Mouse (Mus musculus) CH12.LX (cell line): Measurements from ENCODE around the gene Ddx42. TPM values are rescaled to one million over a fixed set of nuclear protein-coding genes. Genes with fewer than 3 reads are reported as not detected.
A peak's percentile ranks its signal among the peaks of the same experiment; 100 is the strongest.

Source experiments
- DNase-seq: peaks from one replicate; pipeline ENCODE4 v3.0.0-alpha.2; 2013; ENCODE audit errors: extremely low read depth
- H3K27ac ChIP-seq: 2 replicates; pipeline ENCODE4 v1.5.1; 2012; ENCODE audit warnings: low read depth, mild to moderate bottlenecking, control low read depth, moderate library complexity; ENCODE audit not compliant: insufficient read depth
- H3K27me3 ChIP-seq: replicated peaks from 2 replicates; pipeline ENCODE3; 2012; ENCODE audit warnings: inconsistent platforms
- H3K36me3 ChIP-seq, 2 experiments: replicated peaks in 1 of 2; 2 replicates each; pipeline versions ENCODE3 to v1.6.1; 2012; ENCODE audit warnings: inconsistent platforms in 1 of 2, low read length in 1 of 2, mild to moderate bottlenecking in 1 of 2, mixed read lengths in 1 of 2, moderate library complexity in 1 of 2; ENCODE audit not compliant: control insufficient read depth in 1 of 2, insufficient read depth in 1 of 2
- H3K4me1 ChIP-seq, 2 experiments: 2 replicates each; pipeline ENCODE4 v1.6.1; 2012; ENCODE audit warnings: inconsistent platforms in 1 of 2, moderate library complexity in 1 of 2; ENCODE audit not compliant: insufficient read depth in 2 of 2, control insufficient read depth in 1 of 2
- H3K4me2 ChIP-seq: 2 replicates; pipeline ENCODE4 v1.6.1; 2012; ENCODE audit warnings: low read depth, mild to moderate bottlenecking, control low read depth; ENCODE audit not compliant: poor library complexity, insufficient read depth, severe bottlenecking
- H3K4me3 ChIP-seq, 3 experiments: fragments of 150-350 bp in 1 of 3; sonication (generic) in 1 of 3; replicated peaks in 1 of 3; 2 replicates each; pipeline versions ENCODE3 to v1.5.1; 2011 to 2012; ENCODE audit warnings: low read depth in 2 of 3, low read length in 2 of 3, mild to moderate bottlenecking in 2 of 3, moderate library complexity in 2 of 3, control low read depth in 1 of 3, improper control_type of control experiment in 1 of 3, inconsistent platforms in 1 of 3, mixed read lengths in 1 of 3; ENCODE audit not compliant: poor library complexity in 1 of 3
- H3K79me2 ChIP-seq: replicated peaks from 2 replicates; pipeline ENCODE4 v1.6.1; 2012; ENCODE audit warnings: mild to moderate bottlenecking, moderate library complexity; ENCODE audit not compliant: control insufficient read depth, poor library complexity, insufficient read depth, severe bottlenecking; ENCODE audit errors: extremely low read depth
- H3K9ac ChIP-seq: 2 replicates; pipeline ENCODE4 v1.6.1; 2012; ENCODE audit warnings: low read depth, mild to moderate bottlenecking, control low read depth, moderate library complexity; ENCODE audit not compliant: insufficient read depth
- H3K9me3 ChIP-seq: replicated peaks from 2 replicates; pipeline ENCODE3; 2012; ENCODE audit warnings: low read length, inconsistent platforms, mixed read lengths
- BHLHE40 ChIP-seq: IDR thresholded peaks from 2 replicates; pipeline ENCODE4 v1.6.1; 2011; ENCODE audit warnings: mild to moderate bottlenecking, low read depth, low read length, improper control_type of control experiment
- CHD2 ChIP-seq: IDR thresholded peaks from 2 replicates; pipeline ENCODE4 v1.6.1; 2011; ENCODE audit warnings: low read length, improper control_type of control experiment
- CTCF ChIP-seq, 2 experiments: IDR thresholded peaks in 1 of 2; conservative IDR thresholded peaks in 1 of 2; 2 replicates each; pipeline ENCODE4 v1.5.1; 2011 to 2012; ENCODE audit warnings: low read depth in 2 of 2, low read length in 2 of 2, improper control_type of control experiment in 1 of 2, inconsistent platforms in 1 of 2, mild to moderate bottlenecking in 1 of 2, moderate library complexity in 1 of 2
- E2F4 ChIP-seq: IDR thresholded peaks from 2 replicates; pipeline ENCODE4 v1.6.1; 2011; ENCODE audit warnings: low read depth, low read length, improper control_type of control experiment; ENCODE audit not compliant: insufficient replicate concordance
- ELF1 ChIP-seq: IDR thresholded peaks from 2 replicates; pipeline ENCODE4 v1.6.1; 2014; ENCODE audit warnings: low read depth, mild to moderate bottlenecking, inconsistent platforms, low read length, improper control_type of control experiment
- EP300 ChIP-seq: IDR thresholded peaks from 2 replicates; pipeline ENCODE4 v1.6.1; 2011; ENCODE audit warnings: low read length, improper control_type of control experiment
- HCFC1 ChIP-seq: IDR thresholded peaks from 2 replicates; pipeline ENCODE4 v1.6.1; 2012; ENCODE audit warnings: low read depth, mild to moderate bottlenecking, inconsistent platforms, low read length, improper control_type of control experiment
- IRF4 ChIP-seq: IDR thresholded peaks from 2 replicates; pipeline ENCODE4 v1.6.1; 2014; ENCODE audit warnings: low read depth, mild to moderate bottlenecking, inconsistent platforms, low read length, improper control_type of control experiment
- JUN ChIP-seq: IDR thresholded peaks from 2 replicates; pipeline ENCODE4 v1.6.1; 2011; ENCODE audit warnings: low read depth, mild to moderate bottlenecking, low read length, improper control_type of control experiment, moderate library complexity; ENCODE audit not compliant: insufficient read depth
- KAT2A ChIP-seq: IDR thresholded peaks from 2 replicates; pipeline ENCODE4 v1.6.1; 2012; ENCODE audit warnings: low read length, improper control_type of control experiment, inconsistent platforms; ENCODE audit not compliant: insufficient replicate concordance
- MAFK ChIP-seq: IDR thresholded peaks from 2 replicates; pipeline ENCODE4 v1.6.1; 2011; ENCODE audit warnings: low read length, improper control_type of control experiment; ENCODE audit not compliant: insufficient replicate concordance
- MAX ChIP-seq: IDR thresholded peaks from 2 replicates; pipeline ENCODE4 v1.6.1; 2011; ENCODE audit warnings: low read length, improper control_type of control experiment
- MAZ ChIP-seq: IDR thresholded peaks from 2 replicates; pipeline ENCODE4 v1.6.1; 2012; ENCODE audit warnings: low read depth, mild to moderate bottlenecking, inconsistent platforms, low read length, improper control_type of control experiment, moderate library complexity
- MXI1 ChIP-seq: IDR thresholded peaks from 2 replicates; pipeline ENCODE4 v1.6.1; 2011; ENCODE audit warnings: mild to moderate bottlenecking, low read depth, low read length, improper control_type of control experiment
- MYC ChIP-seq: IDR thresholded peaks from 2 replicates; pipeline ENCODE4 v1.6.1; 2011; ENCODE audit warnings: low read depth, mild to moderate bottlenecking, improper control_type of control experiment, low read length
- NELFE ChIP-seq: IDR thresholded peaks from 2 replicates; pipeline ENCODE4 v1.6.1; 2011; ENCODE audit warnings: low read depth, low read length, improper control_type of control experiment
- PAX5 ChIP-seq: IDR thresholded peaks from 2 replicates; pipeline ENCODE4 v1.6.1; 2012; ENCODE audit warnings: low read length, inconsistent platforms, mixed read lengths
- POLR2A ChIP-seq: IDR thresholded peaks from 2 replicates; pipeline ENCODE4 v1.6.1; 2011; ENCODE audit warnings: low read depth, mild to moderate bottlenecking, improper control_type of control experiment, low read length
- RAD21 ChIP-seq: IDR thresholded peaks from 2 replicates; pipeline ENCODE4 v1.6.1; 2011; ENCODE audit warnings: low read depth, mild to moderate bottlenecking, low read length, improper control_type of control experiment, moderate library complexity
- RCOR1 ChIP-seq: conservative IDR thresholded peaks from 2 replicates; pipeline ENCODE4 v1.6.1; 2012; ENCODE audit warnings: low read depth, mild to moderate bottlenecking, inconsistent platforms, low read length, improper control_type of control experiment
- SIN3A ChIP-seq: IDR thresholded peaks from 2 replicates; pipeline ENCODE4 v1.6.1; 2012; ENCODE audit warnings: low read length, improper control_type of control experiment, inconsistent platforms
- SMC3 ChIP-seq: IDR thresholded peaks from 2 replicates; pipeline ENCODE4 v1.6.1; 2011; ENCODE audit warnings: low read depth, low read length, improper control_type of control experiment
- TBP ChIP-seq: conservative IDR thresholded peaks from 2 replicates; pipeline ENCODE4 v1.6.1; 2011; ENCODE audit warnings: low read depth, low read length, improper control_type of control experiment
- TCF12 ChIP-seq: IDR thresholded peaks from 2 replicates; pipeline ENCODE4 v1.6.1; 2014; ENCODE audit warnings: low read depth, mild to moderate bottlenecking, inconsistent platforms, low read length, improper control_type of control experiment
- UBTF ChIP-seq: IDR thresholded peaks from 2 replicates; pipeline ENCODE4 v1.6.1; 2012; ENCODE audit warnings: low read depth, mild to moderate bottlenecking, inconsistent platforms, low read length, improper control_type of control experiment, moderate library complexity
- USF2 ChIP-seq: conservative IDR thresholded peaks from 2 replicates; pipeline ENCODE4 v1.6.1; 2011; ENCODE audit warnings: low read depth, low read length, improper control_type of control experiment
- ZC3H11A ChIP-seq: IDR thresholded peaks from 2 replicates; pipeline ENCODE4 v1.6.1; 2012; ENCODE audit warnings: low read depth, mild to moderate bottlenecking, inconsistent platforms, low read length, improper control_type of control experiment
- ZKSCAN1 ChIP-seq: IDR thresholded peaks from 2 replicates; pipeline ENCODE4 v1.6.1; 2012; ENCODE audit warnings: low read depth, inconsistent platforms, low read length, improper control_type of control experiment, borderline replicate concordance
- ZMIZ1 ChIP-seq: IDR thresholded peaks from 2 replicates; pipeline ENCODE4 v1.6.1; 2012; ENCODE audit warnings: low read depth, mild to moderate bottlenecking, inconsistent platforms, low read length, improper control_type of control experiment
- ZNF384 ChIP-seq: IDR thresholded peaks from 2 replicates; pipeline ENCODE4 v1.6.1; 2012; ENCODE audit warnings: low read depth, low read length, improper control_type of control experiment, inconsistent platforms
- dilution Hi-C: fragments of 300-500 bp; cut with MboI; formaldehyde crosslinking; loops from 2 replicates; pipeline ENCODE4 v1.14.3; 2020; ENCODE audit warnings: low sequenced_read_pairs; ENCODE audit not compliant: extremely low pct_unique_long_range_greater_than_20kb, extremely low pct_ligation_motif_present
- in situ Hi-C: fragments of 300-500 bp; cut with MboI; formaldehyde crosslinking; loops from 3 replicates; pipeline ENCODE4 v1.14.3; 2019; ENCODE audit warnings: low sequenced_read_pairs, low pct_ligation_motif_present, low pct_unique_long_range_greater_than_20kb, mixed read lengths
- polyA plus RNA-seq: library from polyadenylated mRNA; unstranded; fragments of >175 nt; gene quantifications from 2 replicates; pipeline ENCODE4 v1.2.1, GENCODE M21; 2012; ENCODE audit warnings: low read depth; ENCODE audit not compliant: insufficient read length
- total RNA-seq, 2 experiments: library from RNA; depleted of rRNA; stranded (reverse); fragments of 300-350 nt in 1 of 2; fragments of >200 nt in 1 of 2; gene quantifications; 2 replicates each; pipeline ENCODE4 v1.2.3; 2012 to 2014

Ddx42 gene
- total and polyA plus RNA-seq, 3 experiments: 63.8 to 94.6 (median 65.5) TPM

DNA sequence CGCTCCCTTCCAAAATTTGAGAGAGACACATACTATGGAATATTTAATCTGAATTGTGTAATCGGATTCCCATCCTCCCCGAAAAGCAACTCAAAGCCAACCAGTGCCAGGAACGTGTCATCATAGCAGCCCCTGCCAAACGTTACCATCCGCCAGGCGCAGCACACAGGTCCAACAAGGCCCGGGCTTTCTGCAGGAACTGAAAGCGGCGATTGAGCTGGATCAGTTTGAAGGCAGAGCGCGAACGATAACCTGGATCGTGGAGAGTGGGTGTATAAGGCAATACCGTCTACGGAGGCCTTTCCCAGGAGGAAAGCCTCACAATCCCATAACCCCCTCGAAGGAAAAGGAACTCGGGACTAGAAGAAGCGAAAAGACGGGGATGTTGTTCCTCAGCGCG lies 38.4 kb downstream of the Ddx42 start:
- peak overlapping the region; percentile 94 for H3K9ac ChIP-seq
- TF ChIP-seq ZC3H11A: no peak
- TF ChIP-seq TCF12: no peak
- TF ChIP-seq CHD2: no peak
- TF ChIP-seq, all 38 proteins: peak for 0
- Histone ChIP-seq H3K27ac (0 out of 2 replicates have a peak overlapping the region, but pooled peaks have one; percentile 9), H3K4me1 (peaks cover 3 to 54% of the 10 kb centered on the region in 2 experiments; a peak in 3 of 4 replicates), H3K27me3 (no peaks in the 10 kb centered on the region), H3K79me2 (peaks cover 54% of the 10 kb centered on the region), H3K36me3 (peaks cover 59 to 73% of the 10 kb centered on the region in 2 experiments), H3K9me3 (no peaks in the 10 kb centered on the region), H3K4me3 (peak overlapping the region; percentile 73 to 92 (median 78)), H3K4me2 (peak overlapping the region; percentile 81)
- peak; percentile 51 for DNase-seq
- in situ Hi-C loops: loop anchor here (5.0 kb wide), 1 partner anchor 33 kb away; no protein-coding TSS in a partner anchor
- dilution Hi-C loops: no loop called here

DNA sequence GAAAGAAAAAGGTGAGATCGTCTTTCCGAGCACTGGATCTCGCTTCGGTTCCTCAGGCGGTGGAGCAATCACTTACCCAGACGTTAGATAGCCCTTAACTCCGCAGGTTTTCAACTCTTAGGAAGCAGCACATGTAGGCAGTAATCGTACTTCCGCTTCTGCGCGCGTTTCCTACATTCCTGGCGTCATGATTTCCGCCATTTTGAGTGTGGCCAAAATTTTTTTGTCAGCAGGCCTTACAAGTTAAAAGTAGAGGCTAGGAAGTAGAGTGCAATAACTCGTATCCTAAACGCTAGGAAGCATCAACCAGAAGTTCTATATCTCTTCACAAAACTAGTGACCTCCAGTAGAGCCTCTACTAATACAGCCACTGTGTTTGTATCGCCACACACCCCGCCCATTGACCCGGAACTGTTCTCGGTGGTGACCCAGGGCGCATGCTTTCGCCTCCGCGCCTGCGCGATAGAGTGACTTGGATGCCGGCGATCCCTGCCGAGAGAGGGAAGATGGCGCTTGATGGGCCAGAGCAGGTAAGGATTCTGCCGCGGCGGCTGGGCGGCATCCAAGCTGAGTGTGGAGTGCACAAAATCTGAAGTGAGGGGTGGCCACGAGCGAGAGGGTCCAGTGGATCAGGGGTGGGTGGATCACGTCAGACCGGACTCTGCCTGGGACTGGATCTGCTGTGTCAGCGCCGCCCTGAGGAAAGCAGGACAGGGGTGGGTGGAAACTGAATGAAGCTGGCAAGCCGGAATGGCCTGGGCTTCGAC lies 39.1 kb downstream of the Ddx42 start, which contains the start of the genes Ftsj3 and Psmc5:
TSS of gene Ftsj3 (minus strand) at position 395 of the 767 bp plus-strand sequence.
TSS of gene Psmc5 (plus strand) at position 470 of the 767 bp plus-strand sequence.
- H3K4me2 ChIP-seq: peak within 1 kb of the TSS; percentile 90
- peak within 1 kb of the TSS; percentile 94 for H3K9ac ChIP-seq
- no peaks in the 10 kb centered on the region for H3K9me3 ChIP-seq
- H3K27ac ChIP-seq: peak within 1 kb of the TSS; percentile 84
- in situ Hi-C loops: loop anchor here (5.0 kb wide), 1 partner anchor 34 kb away; no protein-coding TSS in a partner anchor
- no peaks in the 10 kb centered on the region for H3K27me3 ChIP-seq
- peaks cover 59% of the 10 kb centered on the region for H3K79me2 ChIP-seq
- H3K4me3 ChIP-seq: peak within 1 kb of the TSS; percentile 73 to 92 (median 78)
- dilution Hi-C loops: no loop called here
- DNase-seq: peak; percentile 98
- H3K36me3 ChIP-seq: peaks cover 56 to 71% of the 10 kb centered on the region in 2 experiments
- peaks cover 3 to 54% of the 10 kb centered on the region in 2 experiments; a peak in 3 of 4 replicates for H3K4me1 ChIP-seq
- peak; percentile 89 for TF ChIP-seq MAFK
- TF ChIP-seq MXI1: peak; percentile 100
- TF ChIP-seq MYC: peak; percentile 99
- TF ChIP-seq JUN: 0 out of 2 replicates have a peak, but pooled peaks have one; percentile 5
- no peak; the same call in 1 of the 2 replicates for TF ChIP-seq SMC3
- TF ChIP-seq IRF4: no peak
- TF ChIP-seq KAT2A: peak; percentile 94
- peak; percentile 94 for TF ChIP-seq ELF1
- TF ChIP-seq TBP: peak; percentile 91
- TF ChIP-seq PAX5: no peak
- TF ChIP-seq E2F4: peak; percentile 74; the same call in 1 of the 2 replicates
- TF ChIP-seq BHLHE40: peak; percentile 69
- peak; percentile 99 for TF ChIP-seq SIN3A
- no peak; the same call in 1 of the 2 replicates for TF ChIP-seq RAD21
- TF ChIP-seq ZC3H11A: no peak
- peak; percentile 96 for TF ChIP-seq POLR2A
- peak; percentile 90 for TF ChIP-seq CHD2
- no peak; the same call in 1 of the 2 replicates for TF ChIP-seq UBTF
- TF ChIP-seq ZNF384: peak; percentile 42; the same call in 1 of the 2 replicates
- TF ChIP-seq NELFE: peak; percentile 84
- TF ChIP-seq MAZ: no peak; the same call in 1 of the 2 replicates
- TF ChIP-seq CTCF (conservative IDR thresholded peaks at IDR 0.05 in 1 of 2, IDR thresholded peaks at IDR 0.05 in 1 of 2; ENCODE audit: low read depth in 2 of 2, low read length in 2 of 2): peak in 1 of 2 experiments; percentile 57; a peak in 2 of 4 replicates
- TF ChIP-seq EP300: no peak
- no peak for TF ChIP-seq ZKSCAN1
- TF ChIP-seq USF2: no peak
- peak; percentile 84 for TF ChIP-seq ZMIZ1
- peak; percentile 99 for TF ChIP-seq MAX
- peak; percentile 96 for TF ChIP-seq HCFC1
- no peak; the same call in 1 of the 2 replicates for TF ChIP-seq RCOR1
